Mouse (Mus musculus): Measurements from ENCODE around the gene Gm19402. TPM values are rescaled to one million over a fixed set of nuclear protein-coding genes. Genes with fewer than 3 reads are reported as not detected.
A peak's percentile ranks its signal among the peaks of the same experiment; 100 is the strongest.

Gene Gm19402
- polyA plus RNA-seq, 1 experiment from 2014 or later = not detected

DNA sequence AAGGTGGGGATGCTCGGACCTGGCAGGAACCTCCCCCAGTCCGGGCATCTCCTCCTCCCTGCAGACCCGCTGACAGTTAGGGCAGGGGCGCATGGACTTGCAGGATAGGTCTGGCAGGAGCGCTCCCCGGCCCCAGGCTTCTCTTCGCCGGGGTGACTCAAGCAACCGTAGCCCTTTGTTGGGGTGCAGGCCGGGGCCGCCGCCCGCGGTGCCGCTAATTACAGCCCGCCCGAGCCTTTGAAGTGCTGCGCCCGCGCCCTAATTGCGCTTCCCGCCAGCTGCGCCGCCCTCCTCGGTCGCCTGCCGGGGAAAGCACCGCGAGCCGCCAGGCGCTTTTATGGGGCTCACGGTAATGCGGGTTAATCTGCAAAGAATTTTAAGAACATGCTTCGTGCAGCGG, 13.0 kb downstream of the Gm19402 start:
- no peak for ATAC-seq
- peaks cover 11% of the 10 kb centered on the region for H3K4me1 ChIP-seq (ENCODE audit: control insufficient read depth, insufficient read depth, low read depth, low read length)
- H3K36me3 ChIP-seq (ENCODE audit: control insufficient read depth, insufficient read depth, low read length) = no peaks in the 10 kb centered on the region
- H3K27me3 ChIP-seq (replicated peaks; ENCODE audit: control insufficient read depth, insufficient read depth, low read length) = peaks cover 23% of the 10 kb centered on the region
- H3K27ac ChIP-seq (ENCODE audit: low read depth, low read length) = no peak overlapping the region
- H3K9ac ChIP-seq (ENCODE audit: low read depth, low read length) = peak overlapping the region; percentile 44
- H3K9me3 ChIP-seq (ENCODE audit: control insufficient read depth, low read length) = no peaks in the 10 kb centered on the region
- 1% methylated on average over 31 of the region's 35 CpGs for WGBS
- peak overlapping the region; percentile 80 for H3K4me2 ChIP-seq (ENCODE audit: low read length)
- H3K4me3 ChIP-seq (ENCODE audit: low read length) = peak overlapping the region; percentile 39

DNA sequence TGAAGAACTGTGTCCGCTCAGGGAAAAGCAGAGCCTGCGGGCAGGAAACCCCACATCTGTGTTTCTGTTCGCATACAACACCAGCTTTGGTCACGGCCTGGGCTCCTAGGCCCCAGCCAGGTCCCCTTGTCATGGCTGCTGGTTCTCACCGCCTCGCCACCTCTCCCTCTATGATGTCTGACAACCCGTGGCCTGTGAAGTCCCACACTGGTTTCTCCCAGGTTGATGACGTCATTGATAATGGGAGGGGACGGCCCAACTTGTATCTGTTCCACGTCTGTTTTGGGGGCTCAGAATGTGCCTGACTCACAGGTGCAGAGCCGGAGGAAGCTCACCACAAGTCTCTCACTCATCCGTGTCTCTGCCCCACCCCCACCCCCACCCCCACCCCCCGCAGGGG, 16.8 kb downstream of the Gm19402 start:
- no peak for ATAC-seq
- Histone ChIP-seq H3K27me3 (replicated peaks; ENCODE audit: control insufficient read depth, insufficient read depth, low read length) (peaks cover 15% of the 10 kb centered on the region), H3K4me3 (ENCODE audit: low read length) (no peak overlapping the region), H3K4me2 (ENCODE audit: low read length) (no peak overlapping the region), H3K4me1 (ENCODE audit: control insufficient read depth, insufficient read depth, low read depth, low read length) (peaks cover 11% of the 10 kb centered on the region), H3K36me3 (ENCODE audit: control insufficient read depth, insufficient read depth, low read length) (no peaks in the 10 kb centered on the region), H3K27ac (ENCODE audit: low read depth, low read length) (no peak overlapping the region), H3K9me3 (ENCODE audit: control insufficient read depth, low read length) (no peaks in the 10 kb centered on the region), H3K9ac (ENCODE audit: low read depth, low read length) (no peak overlapping the region)
- 64% methylated on average over 13 of the region's 13 CpGs for WGBS

DNA sequence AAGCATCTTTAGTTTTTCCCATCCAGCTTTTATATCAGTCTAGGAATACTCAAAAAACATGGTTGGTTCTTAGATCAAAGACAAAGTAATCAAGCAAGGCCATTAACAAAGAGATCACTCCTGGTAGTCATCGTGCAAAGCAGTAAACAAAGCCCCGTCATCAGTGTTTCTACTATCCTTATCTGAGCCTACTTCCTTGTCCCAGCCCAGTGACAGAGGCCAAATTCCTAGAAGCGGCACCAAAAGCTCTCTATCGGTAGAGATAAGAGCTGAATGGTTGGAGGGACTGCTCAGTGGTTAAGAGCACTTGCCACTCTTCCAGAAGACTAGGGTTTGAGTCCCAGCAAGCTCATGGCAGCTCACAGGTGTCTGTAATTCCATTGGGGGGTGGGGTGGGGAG, 19.0 kb downstream of the Gm19402 start:
- 88% methylated on average over 4 of the region's 4 CpGs for WGBS
- no peak for ATAC-seq

DNA sequence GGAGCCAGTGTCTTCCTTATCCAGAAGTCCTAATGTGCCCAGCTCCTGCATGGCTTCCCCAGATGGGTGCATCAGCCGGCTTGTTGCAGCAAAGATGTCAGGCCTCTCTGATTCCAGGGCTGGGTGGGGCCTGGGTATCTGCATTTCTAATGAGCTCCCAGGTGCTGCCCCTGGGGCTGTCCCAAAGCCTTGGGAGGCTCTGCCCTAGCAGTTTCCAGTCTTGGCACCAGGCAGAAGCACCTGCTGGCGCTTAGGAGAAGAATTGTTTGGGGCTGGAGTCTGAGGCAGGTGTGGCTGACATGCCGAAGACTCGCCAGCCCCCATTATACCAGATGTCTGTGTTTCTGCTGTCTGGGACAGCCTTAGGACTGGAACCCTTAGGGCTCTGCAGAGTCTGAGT, 19.8 kb downstream of the Gm19402 start:
- Histone ChIP-seq H3K9ac (ENCODE audit: low read depth, low read length) (no peak overlapping the region), H3K4me1 (ENCODE audit: control insufficient read depth, insufficient read depth, low read depth, low read length) (no peaks in the 10 kb centered on the region), H3K4me3 (ENCODE audit: low read length) (no peak overlapping the region), H3K27ac (ENCODE audit: low read depth, low read length) (no peak overlapping the region), H3K27me3 (replicated peaks; ENCODE audit: control insufficient read depth, insufficient read depth, low read length) (no peaks in the 10 kb centered on the region), H3K4me2 (ENCODE audit: low read length) (no peak overlapping the region), H3K9me3 (ENCODE audit: control insufficient read depth, low read length) (no peaks in the 10 kb centered on the region), H3K36me3 (ENCODE audit: control insufficient read depth, insufficient read depth, low read length) (no peaks in the 10 kb centered on the region)
- WGBS = 87% methylated on average over 4 of the region's 4 CpGs
- no peak for ATAC-seq

More for the DNA sequence above, 19.0 kb downstream of the Gm19402 start:
- peaks cover 1% of the 10 kb centered on the region; the same call in 1 of the 2 replicates for H3K27me3 ChIP-seq (replicated peaks; ENCODE audit: control insufficient read depth, insufficient read depth, low read length)
- no peaks in the 10 kb centered on the region for H3K9me3 ChIP-seq (ENCODE audit: control insufficient read depth, low read length)
- no peaks in the 10 kb centered on the region for H3K36me3 ChIP-seq (ENCODE audit: control insufficient read depth, insufficient read depth, low read length)
- no peaks in the 10 kb centered on the region for H3K4me1 ChIP-seq (ENCODE audit: control insufficient read depth, insufficient read depth, low read depth, low read length)
- no peak overlapping the region for H3K4me2 ChIP-seq (ENCODE audit: low read length)
- no peak overlapping the region for H3K27ac ChIP-seq (ENCODE audit: low read depth, low read length)
- H3K9ac ChIP-seq (ENCODE audit: low read depth, low read length) = no peak overlapping the region
- no peak overlapping the region for H3K4me3 ChIP-seq (ENCODE audit: low read length)

DNA sequence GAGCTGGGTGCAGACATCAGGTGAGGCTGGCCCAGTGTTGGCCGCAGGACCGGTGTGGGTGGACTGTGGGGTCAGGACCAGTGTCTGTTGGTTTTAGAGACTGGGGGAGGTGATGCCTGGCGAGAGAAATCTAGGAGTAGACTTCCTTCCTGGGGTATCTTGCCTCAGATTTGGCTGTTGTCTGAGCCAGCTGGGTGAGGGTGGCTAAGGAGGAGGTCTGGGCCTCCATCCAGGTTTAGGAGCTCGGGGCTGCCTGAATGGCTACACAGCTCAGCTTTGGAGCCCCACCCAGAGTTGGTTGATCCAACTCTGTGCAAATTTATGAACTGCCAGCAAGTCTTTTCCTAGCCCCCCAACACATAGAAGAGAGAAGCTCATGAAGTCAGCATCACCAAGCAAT, 23.2 kb downstream of the Gm19402 start:
- WGBS = 90% methylated on average over 4 of the region's 4 CpGs
- Histone ChIP-seq H3K4me2 (ENCODE audit: low read length) (no peak overlapping the region), H3K36me3 (ENCODE audit: control insufficient read depth, insufficient read depth, low read length) (no peaks in the 10 kb centered on the region), H3K4me1 (ENCODE audit: control insufficient read depth, insufficient read depth, low read depth, low read length) (no peaks in the 10 kb centered on the region), H3K27me3 (replicated peaks; ENCODE audit: control insufficient read depth, insufficient read depth, low read length) (no peaks in the 10 kb centered on the region), H3K9me3 (ENCODE audit: control insufficient read depth, low read length) (no peaks in the 10 kb centered on the region), H3K9ac (ENCODE audit: low read depth, low read length) (no peak overlapping the region), H3K4me3 (ENCODE audit: low read length) (no peak overlapping the region), H3K27ac (ENCODE audit: low read depth, low read length) (no peak overlapping the region)
- ATAC-seq = no peak

DNA sequence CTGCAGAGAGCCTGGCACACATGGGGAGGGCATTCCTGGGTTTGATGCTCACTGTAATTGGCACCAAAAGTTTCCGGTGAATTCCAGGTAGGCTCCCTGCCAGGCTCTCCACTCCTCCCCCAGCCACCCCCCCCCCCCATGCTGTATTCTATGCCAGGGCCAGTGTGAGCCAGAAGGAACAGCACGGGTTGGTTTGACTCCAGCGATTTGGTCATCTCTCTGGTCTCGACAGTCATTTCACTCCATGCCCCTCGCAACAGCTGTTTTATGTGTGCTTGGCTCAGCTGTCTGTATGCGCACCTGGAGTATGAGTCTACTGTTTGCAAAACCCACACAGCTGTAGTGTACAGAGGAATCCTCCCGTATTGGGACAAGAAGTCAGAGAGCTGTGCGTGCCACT, 24.2 kb downstream of the Gm19402 start:
- peak; percentile 40; the same call in 1 of the 2 replicates for ATAC-seq

DNA sequence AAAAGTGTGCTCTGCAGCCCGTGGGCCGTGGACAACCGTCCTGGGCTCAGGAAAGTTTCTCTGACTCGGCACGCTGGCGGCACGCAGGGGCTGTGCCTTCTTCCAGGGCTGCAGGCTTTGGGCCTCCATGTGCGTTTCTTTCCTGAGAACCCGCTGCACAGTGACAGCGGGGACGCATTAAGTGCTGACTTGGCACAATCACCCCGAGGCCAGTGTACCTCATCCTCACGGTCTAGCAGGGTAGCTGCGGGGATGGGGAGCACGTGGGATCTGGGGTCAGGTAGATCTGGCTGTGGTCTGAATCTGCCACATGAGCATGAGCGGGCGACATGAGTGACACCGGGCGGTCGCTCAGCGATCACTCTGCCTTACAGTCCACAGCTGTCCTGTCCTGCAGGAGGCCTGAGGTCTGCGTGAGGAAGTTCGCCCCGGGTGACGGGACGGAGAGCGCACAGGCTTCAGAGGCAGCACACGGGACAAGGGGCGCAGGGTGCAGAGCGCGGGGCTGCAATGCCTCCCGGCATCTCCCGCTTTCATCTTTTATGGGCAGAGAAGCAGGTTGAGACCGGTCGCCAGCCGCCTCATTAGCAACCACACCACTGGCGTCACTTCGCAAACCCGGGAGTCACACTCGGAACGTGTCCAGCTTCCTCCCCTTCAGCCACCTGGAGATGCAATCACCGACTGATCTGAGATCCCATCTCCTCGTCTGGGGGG, 26.4 kb downstream of the Gm19402 start:
- Histone ChIP-seq H3K9ac (ENCODE audit: low read depth, low read length) (no peak overlapping the region), H3K4me3 (ENCODE audit: low read length) (no peak overlapping the region), H3K9me3 (ENCODE audit: control insufficient read depth, low read length) (no peaks in the 10 kb centered on the region; the same call in 1 of the 2 replicates), H3K27me3 (replicated peaks; ENCODE audit: control insufficient read depth, insufficient read depth, low read length) (no peaks in the 10 kb centered on the region), H3K4me2 (ENCODE audit: low read length) (peak overlapping the region; percentile 27), H3K27ac (ENCODE audit: low read depth, low read length) (no peak overlapping the region), H3K36me3 (ENCODE audit: control insufficient read depth, insufficient read depth, low read length) (no peaks in the 10 kb centered on the region), H3K4me1 (ENCODE audit: control insufficient read depth, insufficient read depth, low read depth, low read length) (no peaks in the 10 kb centered on the region)
- WGBS = 49% methylated on average over 43 of the region's 43 CpGs
- no peak for ATAC-seq

More for the DNA sequence above, 24.2 kb downstream of the Gm19402 start:
- WGBS = 70% methylated on average over 8 of the region's 8 CpGs
- Histone ChIP-seq H3K4me3 (ENCODE audit: low read length) (no peak overlapping the region), H3K4me1 (ENCODE audit: control insufficient read depth, insufficient read depth, low read depth, low read length) (no peaks in the 10 kb centered on the region), H3K27me3 (replicated peaks; ENCODE audit: control insufficient read depth, insufficient read depth, low read length) (no peaks in the 10 kb centered on the region), H3K9me3 (ENCODE audit: control insufficient read depth, low read length) (no peaks in the 10 kb centered on the region), H3K4me2 (ENCODE audit: low read length) (no peak overlapping the region), H3K9ac (ENCODE audit: low read depth, low read length) (no peak overlapping the region), H3K36me3 (ENCODE audit: control insufficient read depth, insufficient read depth, low read length) (no peaks in the 10 kb centered on the region), H3K27ac (ENCODE audit: low read depth, low read length) (no peak overlapping the region)

DNA sequence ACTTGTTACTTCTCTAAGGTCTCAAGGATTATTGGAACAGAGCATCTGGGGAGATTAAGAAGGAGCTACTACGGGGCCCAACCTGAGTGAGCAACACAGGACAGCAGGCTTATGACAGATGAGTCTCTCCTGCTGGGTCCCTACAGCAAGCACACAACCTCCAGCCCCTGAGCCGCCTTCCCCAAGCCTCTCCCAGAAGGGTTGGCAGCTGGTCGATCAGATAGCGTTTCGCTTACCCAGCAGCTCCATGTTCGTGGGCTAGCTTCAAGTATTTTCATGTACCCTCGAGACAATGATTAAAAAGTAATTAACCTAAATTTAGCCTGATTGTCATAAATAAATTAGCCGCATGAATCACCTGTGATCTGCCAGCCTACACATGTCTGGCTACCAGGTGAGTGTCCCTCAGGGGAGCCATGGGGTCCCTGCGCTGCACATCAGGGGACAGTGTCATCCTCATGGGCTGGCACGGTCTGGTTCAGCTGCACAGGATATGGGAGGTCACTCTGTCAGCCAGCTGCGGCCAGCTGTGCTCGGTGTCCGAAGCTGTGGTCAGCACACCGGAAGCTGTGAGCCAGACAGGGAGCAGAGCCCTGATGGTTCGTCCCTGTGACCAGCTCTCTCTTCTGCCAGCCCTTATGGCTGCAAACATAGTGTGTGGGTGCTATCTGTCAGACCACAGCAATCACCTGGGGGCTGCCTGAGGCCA, 32.1 kb downstream of the Gm19402 start:
- no peaks in the 10 kb centered on the region for H3K4me1 ChIP-seq (ENCODE audit: control insufficient read depth, insufficient read depth, low read depth, low read length)
- H3K4me2 ChIP-seq (ENCODE audit: low read length) = no peak overlapping the region
- H3K9me3 ChIP-seq (ENCODE audit: control insufficient read depth, low read length) = no peaks in the 10 kb centered on the region; the same call in 1 of the 2 replicates
- H3K36me3 ChIP-seq (ENCODE audit: control insufficient read depth, insufficient read depth, low read length) = no peaks in the 10 kb centered on the region
- 60% methylated on average over 15 of the region's 15 CpGs for WGBS
- H3K9ac ChIP-seq (ENCODE audit: low read depth, low read length) = no peak overlapping the region
- no peak overlapping the region for H3K4me3 ChIP-seq (ENCODE audit: low read length)
- no peak for ATAC-seq
- no peaks in the 10 kb centered on the region for H3K27me3 ChIP-seq (replicated peaks; ENCODE audit: control insufficient read depth, insufficient read depth, low read length)
- no peak overlapping the region for H3K27ac ChIP-seq (ENCODE audit: low read depth, low read length)

DNA sequence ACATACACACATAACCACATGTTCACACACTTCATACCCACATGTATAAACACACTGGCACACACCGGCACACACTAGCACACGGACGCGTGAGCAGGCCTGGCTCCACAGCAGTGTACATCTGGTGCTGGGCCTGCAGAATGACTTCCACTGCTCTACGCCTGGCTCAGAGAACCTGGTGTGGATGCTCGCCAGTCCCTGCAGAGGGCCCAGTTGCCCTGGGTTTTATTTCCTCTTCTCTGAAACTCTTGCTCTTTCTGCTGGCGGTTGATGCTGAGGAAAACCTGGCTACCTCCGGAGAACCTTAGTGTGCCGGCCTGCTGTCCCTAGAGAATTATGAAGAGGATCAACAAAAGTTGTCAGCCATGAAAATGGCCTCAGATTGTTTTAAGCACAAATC, 38.5 kb downstream of the Gm19402 start:
- Histone ChIP-seq H3K36me3 (ENCODE audit: control insufficient read depth, insufficient read depth, low read length) (no peaks in the 10 kb centered on the region), H3K4me3 (ENCODE audit: low read length) (no peak overlapping the region), H3K4me1 (ENCODE audit: control insufficient read depth, insufficient read depth, low read depth, low read length) (no peaks in the 10 kb centered on the region), H3K27ac (ENCODE audit: low read depth, low read length) (no peak overlapping the region), H3K27me3 (replicated peaks; ENCODE audit: control insufficient read depth, insufficient read depth, low read length) (no peaks in the 10 kb centered on the region), H3K9me3 (ENCODE audit: control insufficient read depth, low read length) (no peaks in the 10 kb centered on the region), H3K4me2 (ENCODE audit: low read length) (no peak overlapping the region), H3K9ac (ENCODE audit: low read depth, low read length) (no peak overlapping the region)
- WGBS = 86% methylated on average over 9 of the region's 9 CpGs
- no peak for ATAC-seq
